Mouse (Mus musculus): ENCODE results near the gene Cyp26b1.

DNA sequence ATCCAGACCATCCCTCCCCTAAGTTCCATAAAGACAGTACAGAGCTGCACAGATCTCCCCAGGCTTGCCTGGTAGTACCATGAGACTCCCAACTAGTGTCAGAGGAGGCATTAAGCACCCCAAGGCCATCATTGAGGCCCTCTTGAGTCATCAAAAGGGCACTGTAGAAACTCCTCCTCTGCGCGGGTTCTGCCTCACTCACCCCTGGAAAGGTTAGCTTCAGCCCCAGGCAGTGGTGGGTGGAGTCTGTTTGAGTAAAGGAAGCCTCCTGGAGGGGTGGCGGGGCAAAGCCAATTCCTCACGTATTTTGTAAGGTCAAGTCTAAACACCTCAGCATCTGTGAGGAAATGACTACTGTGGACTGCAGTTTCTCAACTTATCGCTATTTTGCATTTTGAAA, 50.2 kb downstream of the Cyp26b1 start:
- TF ChIP-seq CTCF (IDR thresholded peaks at IDR 0.05; ENCODE audit: low read depth, low read length) (no peak), POLR2A (IDR thresholded peaks at IDR 0.05; ENCODE audit: extremely low read depth, insufficient read depth, low read length) (no peak)

Data from liver, adult 2 months (tissue).